Mouse (Mus musculus) thymus, adult 2 months (tissue): ENCODE measurements around the gene Gpsm2. TPM values are rescaled to one million over a fixed set of nuclear protein-coding genes. Genes with fewer than 3 reads are reported as not detected.

Experiments
- DNase-seq: peaks from one replicate; pipeline ENCODE4 v3.0.0; 2021
- H3K27ac ChIP-seq: fragments of 200-500 bp; 2 replicates; pipeline ENCODE4 v1.5.1; 2012; ENCODE audit warnings: low read length, control low read depth; ENCODE audit not compliant: control insufficient read depth, insufficient read depth
- H3K27me3 ChIP-seq: fragments of 200-500 bp; 2 replicates; pipeline ENCODE4 v1.6.1; 2012; ENCODE audit warnings: mild to moderate bottlenecking, low read length, moderate library complexity, mixed read lengths; ENCODE audit not compliant: control insufficient read depth, insufficient read depth
- H3K36me3 ChIP-seq: fragments of 200-500 bp; 2 replicates; pipeline ENCODE4 v1.6.1; 2012; ENCODE audit warnings: mild to moderate bottlenecking, low read length, moderate library complexity; ENCODE audit not compliant: control insufficient read depth, insufficient read depth
- H3K4me1 ChIP-seq: fragments of 200-500 bp; replicated peaks from 2 replicates; pipeline ENCODE4 v1.6.1; 2012; ENCODE audit warnings: low read length; ENCODE audit not compliant: control insufficient read depth, insufficient read depth
- H3K4me3 ChIP-seq: fragments of 200-500 bp; 2 replicates; pipeline ENCODE4 v1.5.1; 2012; ENCODE audit warnings: mild to moderate bottlenecking, low read length, control low read depth, moderate library complexity; ENCODE audit not compliant: control insufficient read depth, insufficient read depth
- CTCF ChIP-seq: fragments of 200-500 bp; IDR thresholded peaks from 2 replicates; pipeline ENCODE4 v1.5.1; 2012; ENCODE audit warnings: mild to moderate bottlenecking, control low read depth, low read length, moderate library complexity, borderline replicate concordance; ENCODE audit not compliant: control insufficient read depth, poor library complexity, insufficient read depth; ENCODE audit errors: extremely low read depth
- POLR2A ChIP-seq: fragments of 200-500 bp; IDR thresholded peaks from 2 replicates; pipeline ENCODE4 v1.6.1; 2012; ENCODE audit warnings: mild to moderate bottlenecking, low read length, control low read depth, moderate library complexity; ENCODE audit not compliant: control insufficient read depth, poor library complexity, insufficient read depth; ENCODE audit errors: extremely low read depth
- WGBS: fragments of 180-500 bp; shearing (Covaris S2); methylation state at CpG from one replicate; pipeline ENCODE4 v1.1.7; 2018; 5-methylcytosine and 5-hydroxymethylcytosine counted together
- polyA plus RNA-seq: library from polyadenylated mRNA; depleted of rRNA; stranded (reverse); fragments of >200 nt; gene quantifications from 2 replicates; pipeline ENCODE4 v1.2.3, GENCODE M21; 2012

Gpsm2 gene
- polyA plus RNA-seq, 1 experiment, result 6.2 TPM

GRCm38 (mm10) chr3:108681004-108681403, 41.1 kb downstream of the Gpsm2 start:
- no peak overlapping the region for H3K4me3 ChIP-seq
- H3K27ac ChIP-seq, result no peak overlapping the region
- H3K4me1 ChIP-seq, result no peaks in the 10 kb centered on the region
- 98% methylated on average over 4 of the region's 4 CpGs for WGBS
- H3K27me3 ChIP-seq, result no peaks in the 10 kb centered on the region
- H3K36me3 ChIP-seq, result peaks cover 77% of the 10 kb centered on the region
- no peak for DNase-seq
- TF ChIP-seq POLR2A (no peak), CTCF (no peak)

- 93% methylated on average over 4 of the region's 4 CpGs for WGBS
- Histone ChIP-seq H3K4me1 (no peaks in the 10 kb centered on the region), H3K4me3 (no peak overlapping the region), H3K27me3 (no peaks in the 10 kb centered on the region), H3K36me3 (peaks cover 84% of the 10 kb centered on the region), H3K27ac (no peak overlapping the region)
- TF ChIP-seq CTCF (no peak), POLR2A (no peak)
- no peak for DNase-seq
Measured at GRCm38 (mm10) chr3:108676616-108677015, 45.5 kb downstream of the Gpsm2 start.

GRCm38 (mm10) chr3:108660941-108661340, 61.2 kb downstream of the Gpsm2 start:
- Histone ChIP-seq H3K4me3 (no peak overlapping the region), H3K27me3 (no peaks in the 10 kb centered on the region), H3K27ac (no peak overlapping the region), H3K36me3 (peaks cover 31% of the 10 kb centered on the region), H3K4me1 (no peaks in the 10 kb centered on the region)
- WGBS, result 91% methylated on average over 1 of the region's 1 CpGs
- DNase-seq, result no peak
- TF ChIP-seq CTCF, result no peak
- no peak for TF ChIP-seq POLR2A

GRCm38 (mm10) chr3:108658612-108659011, 63.5 kb downstream of the Gpsm2 start:
- H3K4me1 ChIP-seq, result peaks cover 6% of the 10 kb centered on the region
- H3K27ac ChIP-seq, result no peak overlapping the region
- TF ChIP-seq CTCF (no peak), POLR2A (no peak)
- no peaks in the 10 kb centered on the region for H3K27me3 ChIP-seq
- 96% methylated on average over 9 of the region's 9 CpGs for WGBS
- peaks cover 17% of the 10 kb centered on the region for H3K36me3 ChIP-seq
- no peak overlapping the region for H3K4me3 ChIP-seq
- DNase-seq, result no peak

GRCm38 (mm10) chr3:108655486-108655885, 66.6 kb downstream of the Gpsm2 start:
- Histone ChIP-seq H3K27ac (no peak overlapping the region), H3K4me1 (peaks cover 6% of the 10 kb centered on the region), H3K27me3 (no peaks in the 10 kb centered on the region), H3K4me3 (no peak overlapping the region), H3K36me3 (no peaks in the 10 kb centered on the region)
- 84% methylated on average over 7 of the region's 7 CpGs for WGBS
- TF ChIP-seq POLR2A, result no peak
- no peak for TF ChIP-seq CTCF
- no peak for DNase-seq

- WGBS, result 4% methylated on average over 14 of the region's 14 CpGs
- no peaks in the 10 kb centered on the region for H3K27me3 ChIP-seq
- H3K4me1 ChIP-seq, result peaks cover 6% of the 10 kb centered on the region
- no peak for TF ChIP-seq POLR2A
- TF ChIP-seq CTCF, result no peak
- H3K4me3 ChIP-seq, result peak overlapping the region; percentile 38
- DNase-seq, result peak; percentile 6
- H3K27ac ChIP-seq, result no peak overlapping the region
- H3K36me3 ChIP-seq, result no peaks in the 10 kb centered on the region
Measured at GRCm38 (mm10) chr3:108654566-108654965, 67.5 kb downstream of the Gpsm2 start.

GRCm38 (mm10) chr3:108653710-108654379, 68.3 kb downstream of the Gpsm2 start, which contains the start of gene Clcc1:
Gene Clcc1, plus strand, starts transcription at chr3:108653913.
- whole genome bisulfite sequencing, result under 1% methylated on average over 57 of the region's 57 CpGs

More at GRCm38 (mm10) chr3:108653710-108654379, 68.3 kb downstream of the Gpsm2 start, which contains the start of gene Clcc1:
- TF ChIP-seq CTCF (no peak; the same call in none of the 2 replicates), POLR2A (peak; percentile 92)
- DNase-seq, result peak; percentile 97
- no peaks in the 10 kb centered on the region for H3K36me3 ChIP-seq
- no peaks in the 10 kb centered on the region for H3K27me3 ChIP-seq
- no peak within 1 kb of the TSS for H3K27ac ChIP-seq
- H3K4me1 ChIP-seq, result peaks cover 6% of the 10 kb centered on the region
- H3K4me3 ChIP-seq, result peak within 1 kb of the TSS; percentile 77
